Mouse (Mus musculus) erythroblast, embryonic 14.5 days (primary cell): ENCODE data around the gene Zscan20.

ENCODE experiments used
- GATA1 ChIP-seq: IDR thresholded peaks from 2 replicates; pipeline ENCODE4 v1.6.1; 2012; ENCODE audit warnings: low read length, inconsistent platforms, mixed read lengths
- TAL1 ChIP-seq: IDR thresholded peaks from 3 replicates; pipeline ENCODE4 v1.6.1; 2012; ENCODE audit warnings: low read length, inconsistent platforms, mixed read lengths

GRCm38 (mm10) chr4:128550756-128551155 lies 59.1 kb downstream of the Zscan20 start:
- TF ChIP-seq GATA1 (no peak), TAL1 (no peak)
